12 mouse cellular contexts compared by ENCODE assay signal in genomic region chr11:97142159-97142608, GRCm38 (mm10). TPM values are rescaled to one million over a fixed set of nuclear protein-coding genes. Genes with fewer than 3 reads are reported as not detected.
A peak's percentile ranks its signal among the peaks of the same experiment; 100 is the strongest.
DNase-seq lines count a peak whose midpoint lies in the region; ATAC-seq and TF ChIP-seq lines count a peak whose summit lies in the region.
"Had no signal": no experiment of that assay in that cellular context is flagged by ENCODE, and none has a peak within 500 bp of the region (broad histone marks: within the 10 kb centered on the region; RNA-seq: fewer than 3 reads in every experiment).

No protein-coding gene starts in this region.

- no peak for TF ChIP-seq RAD21 in CH12.LX (IDR thresholded peaks at IDR 0.05; ENCODE audit: low read depth, low read length)

- no peak overlapping the region for H3K9ac ChIP-seq in CH12.LX (ENCODE audit: insufficient read depth, low read depth)
- H3K9ac ChIP-seq in liver, postnatal 0 days (replicated peaks), result 0 out of 2 replicates have a peak overlapping the region, but pooled peaks have one; percentile 7
- H3K9ac ChIP-seq in forebrain, embryonic 16.5 days (replicated peaks; ENCODE audit: low read depth, low read length), result no peak overlapping the region
- H3K9ac ChIP-seq: neural tube, embryonic 13.5 days; stomach, embryonic 15.5 days had no signal

- peak; percentile 79 for ATAC-seq in liver, postnatal 0 days
- ATAC-seq in forebrain, embryonic 16.5 days, result no peak

- H3K36me3 ChIP-seq in CH12.LX (replicated peaks in 1 of 2; ENCODE audit: control insufficient read depth in 1 of 2, insufficient read depth in 1 of 2, low read length in 1 of 2), result peaks cover 10 to 25% of the 10 kb centered on the region in 2 experiments
- 0 out of 2 replicates have a peak, but pooled peaks cover 6% of the 10 kb centered on the region for H3K36me3 ChIP-seq in liver, postnatal 0 days (replicated peaks; ENCODE audit: insufficient read depth, low read length)
- no peaks in the 10 kb centered on the region; the same call in 1 of the 2 replicates for H3K36me3 ChIP-seq in forebrain, embryonic 16.5 days (ENCODE audit: control insufficient read depth, insufficient read depth)

- no peak for TF ChIP-seq CTCF in CH12.LX (conservative IDR thresholded peaks at IDR 0.05 in 1 of 2, IDR thresholded peaks at IDR 0.05 in 1 of 2; ENCODE audit: low read depth in 2 of 2, low read length in 2 of 2)
- no peak for TF ChIP-seq CTCF in liver, postnatal 0 days (IDR thresholded peaks at IDR 0.05; ENCODE audit: low read depth)

- peak; percentile 22 for TF ChIP-seq POLR2A in CH12.LX (IDR thresholded peaks at IDR 0.05; ENCODE audit: low read depth, low read length)

- H3K4me1 ChIP-seq in CH12.LX (ENCODE audit: control insufficient read depth in 1 of 2, insufficient read depth in 2 of 2), result peaks cover 30 to 74% of the 10 kb centered on the region in 2 experiments
- H3K4me1 ChIP-seq in liver, postnatal 0 days (ENCODE audit: insufficient read depth), result peaks cover 22% of the 10 kb centered on the region
- H3K4me1 ChIP-seq in forebrain, embryonic 16.5 days (replicated peaks; ENCODE audit: control insufficient read depth, insufficient read depth, low read length), result peaks cover 13% of the 10 kb centered on the region

- H3K4me3 ChIP-seq in CH12.LX (replicated peaks in 1 of 3; ENCODE audit: low read depth in 2 of 3, low read length in 2 of 3, poor library complexity in 1 of 3), result peak overlapping the region in 1 of 3 experiments; percentile 8
- H3K4me3 ChIP-seq in liver, postnatal 0 days (ENCODE audit: low read depth, low read length), result no peak overlapping the region
- no peak overlapping the region for H3K4me3 ChIP-seq in forebrain, embryonic 16.5 days (replicated peaks; ENCODE audit: low read length)
- H3K4me3 ChIP-seq: neural tube, embryonic 13.5 days; stomach, embryonic 15.5 days had no signal

- TF ChIP-seq EP300 in CH12.LX (IDR thresholded peaks at IDR 0.05; ENCODE audit: low read length), result peak; percentile 54
- TF ChIP-seq EP300 in liver, postnatal 0 days (IDR thresholded peaks at IDR 0.05; ENCODE audit: low read depth), result no peak

- no peaks in the 10 kb centered on the region for H3K79me2 ChIP-seq in CH12.LX (replicated peaks; ENCODE audit: control insufficient read depth, extremely low read depth, insufficient read depth, poor library complexity, severe bottlenecking)

- 0 out of 2 replicates have a peak overlapping the region, but pooled peaks have one; percentile 4 for H3K4me2 ChIP-seq in CH12.LX (ENCODE audit: insufficient read depth, low read depth, poor library complexity, severe bottlenecking)
- H3K4me2 ChIP-seq in liver, postnatal 0 days (ENCODE audit: low read depth, low read length), result peak overlapping the region; percentile 0; the same call in 1 of the 2 replicates
- H3K4me2 ChIP-seq in forebrain, embryonic 16.5 days (ENCODE audit: low read length), result no peak overlapping the region
- H3K4me2 ChIP-seq: neural tube, embryonic 13.5 days; stomach, embryonic 15.5 days had no signal

- dilution Hi-C loops in CH12.LX (cut with MboI; ENCODE audit: extremely low pct_ligation_motif_present, extremely low pct_unique_long_range_greater_than_20kb, low sequenced_read_pairs), result no loop called here

- in situ Hi-C loops in CH12.LX (cut with MboI; ENCODE audit: low pct_ligation_motif_present, low pct_unique_long_range_greater_than_20kb, low sequenced_read_pairs), result loop anchor here (10.0 kb wide), 1 partner anchor 47 kb away; no protein-coding TSS in a partner anchor

- H3K27ac ChIP-seq in CH12.LX (ENCODE audit: insufficient read depth, low read depth), result peak overlapping the region; percentile 22
- peak overlapping the region; percentile 80 for H3K27ac ChIP-seq in liver, postnatal 0 days (ENCODE audit: low read depth)
- H3K27ac ChIP-seq in forebrain, embryonic 16.5 days (ENCODE audit: low read length), result no peak overlapping the region
- H3K27ac ChIP-seq: neural tube, embryonic 13.5 days; stomach, embryonic 15.5 days had no signal

- WGBS in liver, postnatal 0 days (ENCODE audit: insufficient replicate concordance), result 21% methylated on average over 8 of the region's 8 CpGs
- 85% methylated on average over 8 of the region's 8 CpGs for WGBS in forebrain, embryonic 16.5 days

- peak; percentile 61 for DNase-seq in adrenal gland, postnatal 14 days
- no peak for DNase-seq in adrenal gland, adult 18-20 months (ENCODE audit: low spot score in 2 of 2)
- DNase-seq in CH12.LX (ENCODE audit: extremely low read depth), result peak; percentile 71
- DNase-seq in liver, postnatal 0 days, result peak; percentile 51
- peak; percentile 34 for DNase-seq in skeletal muscle tissue, adult 2 months (ENCODE audit: low read depth, low spot score)
- DNase-seq in layer of hippocampus, postnatal 25 days (ENCODE audit: extremely low spot score in 1 of 2, low spot score in 1 of 2), result no peak
- DNase-seq in cerebellum, postnatal 14 days, result no peak
- DNase-seq: heart, postnatal 10 days had no signal

- no peaks in the 10 kb centered on the region for H3K9me3 ChIP-seq in CH12.LX (replicated peaks; ENCODE audit: low read length)
- H3K9me3 ChIP-seq in liver, postnatal 0 days (ENCODE audit: low read length), result no peaks in the 10 kb centered on the region
- no peaks in the 10 kb centered on the region for H3K9me3 ChIP-seq in forebrain, embryonic 16.5 days (ENCODE audit: control insufficient read depth, low read length)
- H3K9me3 ChIP-seq: neural tube, embryonic 13.5 days; stomach, embryonic 15.5 days had no signal

- H3K27me3 ChIP-seq in CH12.LX (replicated peaks), result no peaks in the 10 kb centered on the region
- peaks cover 11% of the 10 kb centered on the region; the same call in 1 of the 2 replicates for H3K27me3 ChIP-seq in liver, postnatal 0 days (ENCODE audit: insufficient read depth, low read length)
- no peaks in the 10 kb centered on the region for H3K27me3 ChIP-seq in forebrain, embryonic 16.5 days (replicated peaks; ENCODE audit: control insufficient read depth, insufficient read depth, low read length)

TF ChIP-seq in CH12.LX, 34 proteins besides CTCF, POLR2A, EP300 and RAD21 (continues in another document):
- TF ChIP-seq IRF4 (IDR thresholded peaks at IDR 0.05; ENCODE audit: low read depth, low read length) (peak; percentile 61; the same call in 1 of the 2 replicates), ELF1 (IDR thresholded peaks at IDR 0.05; ENCODE audit: low read depth, low read length) (peak; percentile 60; the same call in 1 of the 2 replicates), USF1 (IDR thresholded peaks at IDR 0.05; ENCODE audit: low read depth, low read length) (peak; percentile 42), NELFE (IDR thresholded peaks at IDR 0.05; ENCODE audit: low read depth, low read length) (no peak), BHLHE40 (IDR thresholded peaks at IDR 0.05; ENCODE audit: low read depth, low read length) (peak; percentile 16; the same call in 1 of the 2 replicates), SMC3 (IDR thresholded peaks at IDR 0.05; ENCODE audit: low read depth, low read length) (no peak), MAX (IDR thresholded peaks at IDR 0.05; ENCODE audit: low read length) (peak; percentile 66), POLR2AphosphoS2 (IDR thresholded peaks at IDR 0.05; ENCODE audit: low read depth, low read length) (no peak), ZKSCAN1 (IDR thresholded peaks at IDR 0.05; ENCODE audit: borderline replicate concordance, low read depth, low read length) (no peak), ZNF384 (IDR thresholded peaks at IDR 0.05; ENCODE audit: low read depth, low read length) (no peak), UBTF (IDR thresholded peaks at IDR 0.05; ENCODE audit: low read depth, low read length) (no peak), USF2 (conservative IDR thresholded peaks at IDR 0.05; ENCODE audit: low read depth, low read length) (peak; percentile 9; the same call in 1 of the 2 replicates), MAZ (IDR thresholded peaks at IDR 0.05; ENCODE audit: low read depth, low read length) (no peak), ZC3H11A (IDR thresholded peaks at IDR 0.05; ENCODE audit: low read depth, low read length) (no peak), RCOR1 (conservative IDR thresholded peaks at IDR 0.05; ENCODE audit: low read depth, low read length) (no peak), JUN (IDR thresholded peaks at IDR 0.05; ENCODE audit: insufficient read depth, low read depth, low read length) (no peak), E2F4 (IDR thresholded peaks at IDR 0.05; ENCODE audit: insufficient replicate concordance, low read depth, low read length) (no peak), TCF12 (IDR thresholded peaks at IDR 0.05; ENCODE audit: low read depth, low read length) (no peak), KAT2A (IDR thresholded peaks at IDR 0.05; ENCODE audit: insufficient replicate concordance, low read length) (no peak)

RNA-seq across cellular contexts. Expression of gene Tbkbp1, which starts 9.1 kb away (rescaled TPM):
- 17.6 and 22.9 TPM in 2 replicates for total RNA-seq in adrenal gland, postnatal 14 days (2021)
- total RNA-seq in adrenal gland, adult 18-20 months (2021), result 10 to 100 TPM; 11.7 to 16.2 TPM
- total RNA-seq in CH12.LX (2012; rRNA removed) (2.1 and 3.1 TPM in 2 replicates), CH12.LX (2014; rRNA removed) (0.44 and 1.2 TPM in 2 replicates)
- 5.2 and 5.7 TPM in 2 replicates for polyA plus RNA-seq in CH12.LX (2012; ENCODE audit: insufficient read length, low read depth)
- 1.6 and 1.8 TPM in 2 replicates for polyA plus RNA-seq in liver, postnatal 0 days (2015; fragmentation: Nextera tagmentation; extraction: Ambion mirVana)
- 10 to 100 TPM; 75.8 to 82.0 TPM for total RNA-seq in layer of hippocampus, postnatal 25 days (2021)
- polyA plus RNA-seq in forebrain, embryonic 16.5 days (2015; fragmentation: Nextera tagmentation; extraction: Ambion mirVana), result 5.7 and 6.0 TPM in 2 replicates

RNA-seq across cellular contexts. Expression of gene Tbx21, which starts 27.1 kb away (rescaled TPM):
- 0.33 and 0.56 TPM in 2 replicates for total RNA-seq in adrenal gland, postnatal 14 days (2021)
- total RNA-seq in adrenal gland, adult 18-20 months (2021), result under 1 TPM; 0.27 to 0.54 TPM
- total RNA-seq in CH12.LX (2012; rRNA removed) (0.08 TPM in 2 replicates), CH12.LX (2014; rRNA removed) (not detected in 2 replicates)
- polyA plus RNA-seq in CH12.LX (2012; ENCODE audit: insufficient read length, low read depth), result 0.09 TPM in 1 of 2 replicates, not detected in the other
- 0.27 and 0.37 TPM in 2 replicates for polyA plus RNA-seq in liver, postnatal 0 days (2015; fragmentation: Nextera tagmentation; extraction: Ambion mirVana)
- total RNA-seq in layer of hippocampus, postnatal 25 days (2021), result under 1 TPM in 1 of 2 experiments, not detected in 1; 0.10 TPM
- 0.35 and 0.38 TPM in 2 replicates for polyA plus RNA-seq in forebrain, embryonic 16.5 days (2015; fragmentation: Nextera tagmentation; extraction: Ambion mirVana)
- total RNA-seq: heart, postnatal 10 days had no signal
- polyA plus RNA-seq: C2C12; stomach, embryonic 15.5 days had no signal

RNA-seq across cellular contexts. Expression of gene Kpnb1, which starts 45.5 kb away (rescaled TPM):
- 123 and 138 TPM in 2 replicates for total RNA-seq in adrenal gland, postnatal 14 days (2021)
- total RNA-seq in adrenal gland, adult 18-20 months (2021), result 100 to 1,000 TPM; 104 to 120 TPM
- total RNA-seq in CH12.LX (2012; rRNA removed), result 194 and 264 TPM in 2 replicates
- 234 and 260 TPM in 2 replicates for total RNA-seq in CH12.LX (2014; rRNA removed)
- 411 and 465 TPM in 2 replicates for polyA plus RNA-seq in CH12.LX (2012; ENCODE audit: insufficient read length, low read depth)
- polyA plus RNA-seq in liver, postnatal 0 days (2015; fragmentation: Nextera tagmentation; extraction: Ambion mirVana), result 12.1 and 12.3 TPM in 2 replicates
- total RNA-seq in layer of hippocampus, postnatal 25 days (2021), result 100 to 1,000 TPM; 123 to 130 TPM
- 39.0 and 40.6 TPM in 2 replicates for polyA plus RNA-seq in forebrain, embryonic 16.5 days (2015; fragmentation: Nextera tagmentation; extraction: Ambion mirVana)

Comparison
In these comparisons a context has a peak if more than half of its experiments do, and no peak if none do; other contexts are left out.
1. DNase-seq: peak in adrenal gland, postnatal 14 days (single experiment), CH12.LX (single experiment), liver, postnatal 0 days (single experiment) and skeletal muscle tissue, adult 2 months (single experiment); none in adrenal gland, adult 18-20 months (0 of 2), layer of hippocampus, postnatal 25 days (0 of 2) and cerebellum, postnatal 14 days (0 of 2).